Mouse (Mus musculus) left cerebral cortex, adult 2 months (tissue): ENCODE data around the gene Akirin1. TPM values are rescaled to one million over a fixed set of nuclear protein-coding genes. Genes with fewer than 3 reads are reported as not detected.

Experiments
- DNase-seq, 2 experiments: peaks; one replicate each; pipeline ENCODE4 v3.0.0; 2021 to 2022; ENCODE audit warnings: low spot score in 2 of 2, mixed read lengths in 1 of 2; ENCODE audit errors: extremely low spot score in 1 of 2
- H3K27ac ChIP-seq: fragments of 200-600 bp; 2 replicates; pipeline ENCODE4 v1.8.1; 2022
- H3K4me3 ChIP-seq: fragments of 200-600 bp; 2 replicates; pipeline ENCODE4 v1.8.1; 2022
- CTCF ChIP-seq: fragments of 200-600 bp; IDR thresholded peaks from 2 replicates; pipeline ENCODE4 v1.8.1; 2022; ENCODE audit warnings: antibody characterized with exemption, mild to moderate bottlenecking, moderate library complexity
- intact Hi-C: fragments of 180-260 bp; cut with DNase I; formaldehyde crosslinking; loops from one replicate; pipeline ENCODE4 v1.15.1; 2025
- long read RNA-seq, 2 experiments: library from polyadenylated mRNA; stranded (forward); transcript quantifications; one replicate each; pipeline ENCODE4 v2.0.0; 2021; ENCODE audit warnings: borderline mapping rate in 2 of 2
- total RNA-seq, 2 experiments: library from RNA; stranded (reverse); gene quantifications; 2 replicates each; pipeline ENCODE4 v1.2.3; 2021

Gene Akirin1
- total RNA-seq: 10 to 100 TPM; 60.7 to 61.0 TPM
- long read RNA-seq, experiment 1, transcript Akirin1-201 (5 exons, 3,052 nt): major isoform, 146 of 148 reads
- long read RNA-seq, experiment 1, partial matches to known transcripts: 0 of 148 reads
- long read RNA-seq, experiment 1, other reads (novel, unspliced or antisense): 2 of 148 reads
- long read RNA-seq, experiment 2, transcript Akirin1-201 (5 exons, 3,052 nt): major isoform, 119 of 124 reads
- long read RNA-seq, experiment 2, partial matches to known transcripts: 1 of 124 reads
- long read RNA-seq, experiment 2, other reads (novel, unspliced or antisense): 1 of 124 reads

DNA sequence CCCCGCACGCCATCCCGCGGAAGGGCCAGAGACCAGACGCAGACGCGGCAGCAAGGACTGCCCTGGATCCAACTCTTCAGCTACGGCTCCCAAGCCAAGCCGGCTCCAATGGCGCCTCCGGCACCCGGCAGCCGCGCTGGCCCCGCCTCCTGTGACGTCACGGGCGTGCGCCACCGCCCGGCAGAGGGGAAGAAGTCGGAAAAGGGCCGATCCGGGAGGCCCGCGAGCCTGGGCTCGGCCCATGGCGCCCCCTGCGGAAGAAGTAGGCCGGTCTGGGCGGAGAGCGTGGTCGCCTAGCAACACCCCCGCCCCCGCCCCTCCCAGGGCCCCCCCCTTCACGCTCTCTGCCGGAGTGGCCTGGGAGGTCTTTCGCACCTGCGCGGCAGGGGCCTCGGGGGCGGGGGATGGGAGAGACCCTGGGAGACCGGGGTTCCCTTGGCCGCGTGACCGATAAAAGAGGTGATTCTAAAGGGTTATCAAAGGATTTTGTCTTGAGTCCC, at the start of gene Akirin1:
TSS of gene Akirin1 (minus strand) at position 194 of the 500 bp plus-strand sequence.
- intact Hi-C loops: loop anchor here (2.0 to 5.0 kb wide), 2 partner anchors 31 to 42 kb away; partner anchors contain the start of gene Ndufs5
- DNase-seq: peak; percentile 99
- Histone ChIP-seq H3K27ac (peak within 1 kb of the TSS; percentile 94), H3K4me3 (peak within 1 kb of the TSS; percentile 75)
- peak; percentile 66 for TF ChIP-seq CTCF

DNA sequence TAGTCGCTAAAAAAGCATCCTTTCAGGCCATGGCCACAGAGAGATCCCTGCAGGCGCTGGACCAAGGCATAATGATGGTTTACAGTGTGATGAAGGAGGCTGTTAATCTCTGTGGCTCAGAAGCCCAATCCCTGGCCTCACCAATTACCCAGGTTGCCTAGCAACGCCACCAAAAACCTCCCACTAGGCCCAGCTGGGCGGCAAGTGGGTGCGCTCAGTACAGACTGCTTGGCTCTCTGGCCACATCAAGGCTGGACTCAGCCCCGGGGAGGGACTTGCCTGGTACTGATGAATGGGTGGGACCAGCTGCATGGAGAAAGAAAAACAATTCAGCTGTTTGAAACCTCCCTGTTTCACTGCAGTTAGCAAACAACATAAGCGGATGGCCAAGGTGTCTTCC, 47.7 kb upstream of the Akirin1 start:
- intact Hi-C loops: no loop called here
- DNase-seq: peak; percentile 55 to 64
- peak overlapping the region; percentile 77 for H3K27ac ChIP-seq
- TF ChIP-seq CTCF: no peak
- H3K4me3 ChIP-seq: no peak overlapping the region

DNA sequence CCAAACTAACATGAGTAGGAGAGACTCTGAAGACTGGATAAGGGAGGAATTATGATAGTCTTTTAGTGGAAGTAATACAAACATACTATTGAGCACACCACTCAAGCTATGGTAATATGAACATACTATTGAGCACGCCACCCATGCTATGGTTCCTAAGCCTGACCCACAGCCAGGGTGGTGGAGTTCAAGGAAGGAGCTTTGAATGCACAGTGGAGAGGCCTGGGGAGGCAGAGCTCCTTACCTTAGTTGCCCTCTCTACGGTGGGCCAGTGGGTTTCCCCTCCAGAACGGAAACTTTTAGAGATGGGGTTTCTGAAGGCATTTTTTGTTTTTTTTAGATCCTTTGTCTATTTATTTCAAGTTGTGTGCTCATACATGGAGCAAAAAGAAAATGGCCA, 47.3 kb upstream of the Akirin1 start:
- no peak for DNase-seq
- TF ChIP-seq CTCF: no peak
- peak overlapping the region; percentile 77 for H3K27ac ChIP-seq
- H3K4me3 ChIP-seq: no peak overlapping the region
- intact Hi-C loops: no loop called here

DNA sequence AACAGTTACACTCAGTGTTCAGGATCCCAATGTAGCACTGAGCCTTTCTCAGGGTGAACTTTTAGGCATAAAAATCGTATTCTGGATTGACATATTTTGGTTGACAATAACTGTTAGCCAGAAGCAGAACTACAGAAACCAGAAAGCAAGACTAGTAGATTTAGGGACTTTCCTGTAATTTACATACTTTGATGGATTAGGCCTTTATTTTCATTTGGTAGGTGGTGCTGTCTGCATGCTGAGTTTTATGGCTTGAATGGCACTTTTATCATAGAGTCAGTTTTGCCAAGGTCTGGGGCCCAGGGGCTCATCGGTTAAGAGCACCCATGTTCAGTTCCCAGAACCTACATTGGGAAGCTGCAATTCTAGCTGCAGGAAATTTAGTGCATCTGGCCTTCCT, 44.9 kb upstream of the Akirin1 start:
- H3K4me3 ChIP-seq: no peak overlapping the region
- TF ChIP-seq CTCF: no peak
- no peak overlapping the region for H3K27ac ChIP-seq
- DNase-seq: no peak
- intact Hi-C loops: no loop called here

DNA sequence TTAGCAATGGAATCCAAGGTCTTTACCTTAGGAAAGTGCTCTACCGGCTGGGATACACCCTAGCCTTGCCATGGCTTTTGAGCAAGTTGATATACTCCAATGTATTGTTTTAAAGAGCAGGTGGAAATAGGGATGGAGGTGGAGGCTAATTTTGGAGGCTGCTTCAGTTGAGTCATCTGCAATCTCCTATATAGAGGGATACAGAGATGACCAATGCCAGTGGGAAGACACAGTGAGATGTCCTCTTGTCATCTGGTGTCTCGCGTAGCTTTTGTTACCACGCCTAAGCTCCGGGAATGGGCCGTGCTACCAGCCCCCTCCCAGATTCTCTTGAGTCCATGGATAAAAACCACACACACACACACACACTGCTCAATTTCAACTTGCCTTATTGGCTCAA, 43.0 kb upstream of the Akirin1 start:
- intact Hi-C loops: loop anchor here (5.0 kb wide), 1 partner anchor 41 kb away; the partner anchor contains the start of gene Akirin1
- TF ChIP-seq CTCF: no peak
- peak; percentile 8 to 21 for DNase-seq
- Histone ChIP-seq H3K27ac (peak overlapping the region; percentile 19; the same call in 1 of the 2 replicates), H3K4me3 (no peak overlapping the region)

DNA sequence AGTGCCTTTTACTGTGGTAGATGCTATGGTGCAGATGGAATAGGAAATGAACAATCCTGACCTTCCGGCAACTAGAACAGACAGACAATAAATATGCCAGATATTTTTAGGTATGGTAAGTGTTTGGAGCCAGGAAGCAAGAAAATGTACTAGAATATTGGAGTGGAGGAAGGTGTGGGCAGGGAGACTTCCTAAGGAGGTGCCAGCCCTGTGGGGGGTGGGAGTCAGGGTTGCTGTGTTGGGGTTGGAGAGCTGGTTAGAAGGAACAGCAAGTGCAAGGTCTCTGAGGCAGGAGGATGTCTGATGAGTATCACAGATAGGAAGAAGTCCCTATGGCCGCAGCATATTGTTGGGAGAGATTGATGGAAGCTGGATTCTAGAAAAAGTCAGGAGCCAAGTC, 42.5 kb upstream of the Akirin1 start:
- Histone ChIP-seq H3K4me3 (no peak overlapping the region), H3K27ac (0 out of 2 replicates have a peak overlapping the region, but pooled peaks have one; percentile 19)
- peak in 1 of 2 experiments; percentile 26 for DNase-seq
- intact Hi-C loops: loop anchor here (5.0 kb wide), 1 partner anchor 40 kb away; the partner anchor contains the start of gene Akirin1
- TF ChIP-seq CTCF: no peak

DNA sequence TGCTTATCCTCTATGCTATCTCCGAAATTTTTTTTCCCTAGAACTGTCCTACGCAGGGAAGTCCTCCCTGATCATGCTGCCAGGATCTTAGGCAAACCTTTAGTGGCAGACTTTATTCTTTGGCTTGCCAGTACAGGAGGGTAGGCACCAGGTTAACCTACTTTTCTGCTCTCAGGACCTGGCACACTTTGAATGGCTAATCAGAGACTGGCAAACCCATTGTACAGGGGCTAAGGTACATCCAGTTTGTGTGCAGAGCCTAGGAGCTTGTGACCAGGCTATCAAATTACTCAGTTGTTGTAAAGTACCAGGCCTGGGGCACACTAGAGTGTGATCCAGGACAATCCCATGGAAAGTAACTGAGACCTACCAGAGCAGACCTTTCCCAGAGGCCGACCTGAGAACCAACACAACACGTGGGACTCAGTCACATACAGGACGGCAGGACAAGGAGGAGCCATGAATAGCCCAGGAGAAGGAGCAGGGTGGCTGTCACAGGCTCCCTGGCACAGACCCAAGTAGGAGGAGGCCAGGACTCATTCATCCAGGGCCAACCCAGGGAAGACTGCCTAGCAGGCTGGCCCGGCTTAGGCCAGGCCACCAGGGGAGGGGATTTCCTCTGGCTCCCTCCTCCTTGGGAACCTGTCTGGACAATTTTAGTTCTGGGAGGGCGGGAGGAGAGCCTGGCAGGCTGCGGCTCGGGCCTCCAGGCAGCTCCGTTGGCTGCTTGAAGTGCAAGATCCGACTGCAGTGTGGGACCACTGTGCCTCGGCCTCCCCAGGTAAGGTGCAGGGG, 37.2 kb upstream of the Akirin1 start, which contains the start of gene Rhbdl2:
TSS of gene Rhbdl2 (plus strand) at position 684 of the 795 bp plus-strand sequence.
- no peak; the same call in 1 of the 2 replicates for TF ChIP-seq CTCF
- Histone ChIP-seq H3K4me3 (no peak within 1 kb of the TSS), H3K27ac (no peak within 1 kb of the TSS)
- peak; percentile 34 to 47 for DNase-seq
- intact Hi-C loops: no loop called here

DNA sequence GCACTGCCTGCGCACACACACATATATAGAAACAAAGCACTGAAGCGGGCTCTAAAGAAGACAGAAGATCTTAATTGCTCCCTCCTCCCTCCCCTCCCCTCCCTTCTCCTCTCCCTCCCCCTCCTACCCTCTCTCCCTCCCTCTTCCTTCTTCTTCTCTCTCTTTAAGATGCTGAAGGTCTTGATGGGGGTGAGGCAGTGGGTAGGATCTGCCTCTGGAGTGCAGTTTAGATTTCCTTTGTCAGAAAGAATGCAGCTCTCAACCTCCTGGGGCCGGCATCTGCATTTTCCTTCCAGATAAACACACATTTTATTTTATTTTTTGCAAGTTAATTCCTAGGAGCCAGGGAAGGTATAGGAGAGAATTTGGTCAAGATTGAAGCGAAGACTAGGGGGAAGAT, 18.1 kb upstream of the Akirin1 start:
- no peak overlapping the region for H3K4me3 ChIP-seq
- TF ChIP-seq CTCF: no peak
- DNase-seq: no peak
- intact Hi-C loops: no loop called here
- no peak overlapping the region for H3K27ac ChIP-seq

DNA sequence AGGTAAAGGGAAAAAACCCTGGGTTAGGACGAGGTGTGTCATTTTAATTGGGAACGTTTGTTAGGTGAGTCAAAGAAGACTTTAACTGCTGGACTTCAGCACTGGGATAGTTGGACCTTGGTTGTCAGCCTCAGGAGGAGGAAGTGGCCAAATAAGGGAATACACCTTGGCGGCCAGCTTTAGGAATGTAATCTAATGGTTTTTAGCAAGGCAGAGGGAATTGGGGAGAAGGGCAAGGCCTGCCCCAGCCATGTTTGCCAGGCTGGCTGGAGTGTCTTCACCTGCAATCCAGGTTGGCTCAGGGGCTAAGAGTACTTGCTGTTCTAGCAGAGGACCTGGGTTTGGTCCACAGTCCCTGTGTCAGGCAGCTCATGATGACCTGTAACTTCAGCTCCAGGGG, 17.7 kb upstream of the Akirin1 start:
- DNase-seq: no peak
- H3K27ac ChIP-seq: no peak overlapping the region
- H3K4me3 ChIP-seq: no peak overlapping the region
- intact Hi-C loops: no loop called here
- TF ChIP-seq CTCF: no peak

DNA sequence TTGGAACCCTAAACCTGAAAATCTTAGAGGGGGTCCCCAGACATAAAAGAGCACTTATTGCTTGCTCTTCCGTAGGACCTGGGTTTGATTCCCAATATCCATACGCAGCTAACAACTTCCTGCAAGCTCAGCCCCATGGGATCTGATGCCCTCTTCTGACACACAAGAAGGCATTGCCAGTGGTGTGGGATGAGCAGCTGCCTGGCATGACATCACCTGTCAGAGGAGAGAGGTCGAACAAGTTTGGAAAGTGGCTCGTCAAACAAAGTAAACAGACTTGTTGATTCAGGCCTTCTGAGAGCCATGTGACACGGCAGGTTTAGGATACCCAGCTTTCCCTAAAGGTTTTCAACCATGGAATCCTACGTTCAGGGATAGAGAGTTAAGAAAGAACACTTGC, 14.9 kb upstream of the Akirin1 start:
- intact Hi-C loops: no loop called here
- no peak overlapping the region for H3K4me3 ChIP-seq
- no peak overlapping the region for H3K27ac ChIP-seq
- no peak for TF ChIP-seq CTCF
- no peak for DNase-seq

DNA sequence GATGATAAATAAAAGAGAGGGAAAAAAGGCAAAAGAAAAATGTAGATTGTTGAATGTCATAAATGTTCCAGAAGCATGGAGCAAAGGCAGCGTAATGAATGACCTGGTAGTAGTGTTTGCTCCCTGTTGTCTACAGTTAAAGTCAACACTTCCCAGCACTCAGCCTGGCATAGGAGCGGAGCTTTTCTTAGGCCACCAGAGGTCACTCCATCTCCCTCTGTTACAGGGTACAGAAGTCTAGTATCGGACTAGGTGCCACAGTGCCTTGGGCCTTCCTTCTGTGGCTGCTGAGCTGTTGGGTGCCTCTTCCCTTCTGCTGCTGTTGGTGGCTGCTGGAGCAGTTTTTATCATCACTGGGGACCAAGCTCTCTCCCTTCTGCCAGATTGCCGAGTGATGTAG, 8.2 kb upstream of the Akirin1 start:
- Histone ChIP-seq H3K4me3 (no peak overlapping the region), H3K27ac (no peak overlapping the region)
- no peak for DNase-seq
- intact Hi-C loops: loop anchor here (2.0 kb wide), 1 partner anchor 140 kb away; no protein-coding TSS in a partner anchor
- peak; percentile 47 for TF ChIP-seq CTCF

DNA sequence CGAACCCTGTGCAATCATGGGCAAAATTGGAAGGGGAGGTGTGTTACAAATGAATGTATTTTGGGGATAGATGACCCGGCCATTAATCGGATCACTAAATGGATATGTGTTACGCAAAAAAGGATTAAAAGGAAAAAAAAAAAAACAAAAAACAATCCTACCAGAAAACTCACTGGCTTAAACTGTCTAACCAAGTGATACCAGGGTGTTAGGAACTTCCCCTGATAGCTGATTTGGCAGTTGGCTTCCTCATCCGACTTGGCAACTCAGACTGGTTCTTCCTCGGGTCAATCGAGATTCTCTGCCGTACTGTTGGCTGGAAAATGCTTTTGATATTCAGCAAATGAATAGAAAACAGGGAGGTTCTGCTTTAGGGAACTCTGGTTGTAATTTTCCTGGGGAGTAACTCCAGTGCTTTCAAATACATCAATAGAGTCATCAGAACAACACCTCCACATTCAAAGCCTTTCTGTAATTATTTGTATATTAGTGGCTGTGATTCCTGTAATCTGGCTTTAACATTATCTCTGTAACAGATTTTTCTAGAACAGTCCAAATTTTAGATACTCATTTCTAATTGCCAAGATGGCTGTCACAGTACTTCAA, 665 bp upstream of the Akirin1 start:
- H3K4me3 ChIP-seq: peak overlapping the region; percentile 75
- TF ChIP-seq CTCF: no peak
- peak overlapping the region; percentile 94 for H3K27ac ChIP-seq
- DNase-seq: no peak
- intact Hi-C loops: loop anchor here (2.0 to 5.0 kb wide), 2 partner anchors 32 to 41 kb away; partner anchors contain the start of gene Ndufs5
